8 mouse cellular contexts compared by ENCODE assay signal in genomic region chr13:54589414-54589995, GRCm38 (mm10). TPM values are rescaled to one million over a fixed set of nuclear protein-coding genes. Genes with fewer than 3 reads are reported as not detected.
DNase-seq lines count a peak whose midpoint lies in the region; ATAC-seq and TF ChIP-seq lines count a peak whose summit lies in the region.

No protein-coding gene starts in this region.

- no peaks in the 10 kb centered on the region for H3K9me3 ChIP-seq in heart, embryonic 15.5 days (replicated peaks)
- no peaks in the 10 kb centered on the region for H3K9me3 ChIP-seq in hindbrain, embryonic 13.5 days
- H3K9me3 ChIP-seq in midbrain, embryonic 10.5 days (replicated peaks): no peaks in the 10 kb centered on the region

- ATAC-seq in heart, embryonic 15.5 days (replicated peaks; ENCODE audit: insufficient number of reproducible peaks, insufficient read depth, low FRiP score, low read depth): no peak
- ATAC-seq in Patski: peak; percentile 1
- ATAC-seq in hindbrain, embryonic 13.5 days (ENCODE audit: low FRiP score): peak; percentile 37

- CTCF ChIA-PET in Patski (lab: Charles Lee): no interaction called here

- DNase-seq in heart, adult 8-10 months (ENCODE audit: low spot score): no peak
- no peak for DNase-seq in Patski (ENCODE audit: low read depth, low spot score)
- DNase-seq in midbrain, embryonic 10.5 days (ENCODE audit: low spot score): no peak
- no peak for DNase-seq in adrenal gland, postnatal 14 days
- DNase-seq in cerebellum, postnatal 4 days (ENCODE audit: low spot score in 2 of 2): no peak
- no peak for DNase-seq in gastrocnemius, postnatal 4 days (ENCODE audit: low spot score in 2 of 2)

- peaks cover 29% of the 10 kb centered on the region for H3K36me3 ChIP-seq in heart, embryonic 15.5 days
- H3K36me3 ChIP-seq in hindbrain, embryonic 13.5 days: peaks cover 54% of the 10 kb centered on the region
- H3K36me3 ChIP-seq in midbrain, embryonic 10.5 days: peaks cover 46% of the 10 kb centered on the region

- H3K4me2 ChIP-seq in heart, embryonic 15.5 days: peak overlapping the region; percentile 71
- peak overlapping the region; percentile 85 for H3K4me2 ChIP-seq in hindbrain, embryonic 13.5 days

- H3K27me3 ChIP-seq in heart, embryonic 15.5 days: no peaks in the 10 kb centered on the region
- no peaks in the 10 kb centered on the region for H3K27me3 ChIP-seq in Patski
- no peaks in the 10 kb centered on the region for H3K27me3 ChIP-seq in hindbrain, embryonic 13.5 days
- no peaks in the 10 kb centered on the region for H3K27me3 ChIP-seq in midbrain, embryonic 10.5 days (ENCODE audit: low read depth, poor library complexity, severe bottlenecking)

- 1% methylated on average over 24 of the region's 24 CpGs for WGBS in heart, embryonic 15.5 days
- WGBS in hindbrain, embryonic 13.5 days: 1% methylated on average over 24 of the region's 24 CpGs
- 3% methylated on average over 24 of the region's 24 CpGs for WGBS in midbrain, embryonic 10.5 days

- peaks cover 21% of the 10 kb centered on the region for H3K4me1 ChIP-seq in heart, embryonic 15.5 days (replicated peaks)
- peaks cover 30% of the 10 kb centered on the region for H3K4me1 ChIP-seq in hindbrain, embryonic 13.5 days (replicated peaks)
- H3K4me1 ChIP-seq in midbrain, embryonic 10.5 days: peaks cover 26% of the 10 kb centered on the region

- peak overlapping the region; percentile 79 for H3K9ac ChIP-seq in heart, embryonic 15.5 days
- peak overlapping the region; percentile 74 for H3K9ac ChIP-seq in hindbrain, embryonic 13.5 days

- peak overlapping the region; percentile 90 for H3K27ac ChIP-seq in heart, embryonic 15.5 days
- peak overlapping the region; percentile 94 for H3K27ac ChIP-seq in hindbrain, embryonic 13.5 days
- peak overlapping the region; percentile 87 for H3K27ac ChIP-seq in midbrain, embryonic 10.5 days (replicated peaks)

- peak overlapping the region; percentile 77 for H3K4me3 ChIP-seq in heart, embryonic 15.5 days
- peak overlapping the region; percentile 86 for H3K4me3 ChIP-seq in hindbrain, embryonic 13.5 days
- peak overlapping the region; percentile 93 for H3K4me3 ChIP-seq in midbrain, embryonic 10.5 days

- in situ Hi-C loops in Patski (cut with MboI; ENCODE audit: low pct_unique_long_range_greater_than_20kb): no loop called here

- POLR2A ChIA-PET in Patski (lab: Charles Lee): interaction anchor here (0.9 to 1.8 kb wide), 3 partner anchors 16 to 28 kb away, joined by 3 to 5 read pairs (median 4); no protein-coding TSS in a partner anchor

- TF ChIP-seq CTCF in Patski (IDR thresholded peaks at IDR 0.05): no peak

RNA-seq across cellular contexts. Expression of gene Nop16, which starts 0.4 kb away (rescaled TPM):
- polyA plus RNA-seq in heart, embryonic 15.5 days (2015; fragmentation: Nextera tagmentation; extraction: Ambion mirVana): 45.5 and 52.0 TPM in 2 replicates
- 10 to 100 TPM; 14.5 to 18.3 (median 16.0) TPM for total RNA-seq in heart, adult 8-10 months (2022)
- polyA plus RNA-seq in Patski (2021): 38.0 TPM
- polyA plus RNA-seq in hindbrain, embryonic 13.5 days (2015; fragmentation: Nextera tagmentation; extraction: Ambion mirVana): 53.0 and 53.1 TPM in 2 replicates
- 89.7 and 105 TPM in 2 replicates for polyA plus RNA-seq in midbrain, embryonic 10.5 days (2016; fragmentation: Nextera tagmentation; extraction: Ambion mirVana)
- total RNA-seq in adrenal gland, postnatal 14 days (2021): 56.0 and 60.9 TPM in 2 replicates
- 10 to 100 TPM; 25.6 to 30.0 TPM for total RNA-seq in gastrocnemius, postnatal 4 days (2021)

RNA-seq across cellular contexts. Expression of gene Higd2a, which starts 0.5 kb away (rescaled TPM):
- 246 and 315 TPM in 2 replicates for polyA plus RNA-seq in heart, embryonic 15.5 days (2015; fragmentation: Nextera tagmentation; extraction: Ambion mirVana)
- total RNA-seq in heart, adult 8-10 months (2022): 100 to 1,000 TPM; 178 to 218 (median 190) TPM
- 96.0 TPM for polyA plus RNA-seq in Patski (2021)
- polyA plus RNA-seq in hindbrain, embryonic 13.5 days (2015; fragmentation: Nextera tagmentation; extraction: Ambion mirVana): 232 and 248 TPM in 2 replicates
- 155 and 156 TPM in 2 replicates for polyA plus RNA-seq in midbrain, embryonic 10.5 days (2016; fragmentation: Nextera tagmentation; extraction: Ambion mirVana)
- total RNA-seq in adrenal gland, postnatal 14 days (2021): 260 and 265 TPM in 2 replicates
- total RNA-seq in gastrocnemius, postnatal 4 days (2021): 100 to 1,000 TPM in 1 of 2 experiments, 10 to 100 TPM in 1; 96.9 to 105 TPM

RNA-seq across cellular contexts. Expression of gene Arl10, which starts 14.7 kb away (rescaled TPM):
- polyA plus RNA-seq in heart, embryonic 15.5 days (2015; fragmentation: Nextera tagmentation; extraction: Ambion mirVana): 16.4 and 21.1 TPM in 2 replicates
- 1 to 10 TPM; 4.1 to 6.6 (median 5.0) TPM for total RNA-seq in heart, adult 8-10 months (2022)
- 26.6 TPM for polyA plus RNA-seq in Patski (2021)
- polyA plus RNA-seq in hindbrain, embryonic 13.5 days (2015; fragmentation: Nextera tagmentation; extraction: Ambion mirVana): 76.2 and 77.7 TPM in 2 replicates
- 28.6 and 29.7 TPM in 2 replicates for polyA plus RNA-seq in midbrain, embryonic 10.5 days (2016; fragmentation: Nextera tagmentation; extraction: Ambion mirVana)
- 25.2 and 31.1 TPM in 2 replicates for total RNA-seq in adrenal gland, postnatal 14 days (2021)
- total RNA-seq in gastrocnemius, postnatal 4 days (2021): 1 to 10 TPM; 9.8 TPM

RNA-seq across cellular contexts. Expression of gene Cltb, which starts 21.6 kb away (rescaled TPM):
- polyA plus RNA-seq in heart, embryonic 15.5 days (2015; fragmentation: Nextera tagmentation; extraction: Ambion mirVana): 47.1 and 55.7 TPM in 2 replicates
- total RNA-seq in heart, adult 8-10 months (2022): 100 to 1,000 TPM in 1 of 4 experiments, 10 to 100 TPM in 3; 86.1 to 103 (median 94.1) TPM
- polyA plus RNA-seq in Patski (2021): 33.9 TPM
- polyA plus RNA-seq in hindbrain, embryonic 13.5 days (2015; fragmentation: Nextera tagmentation; extraction: Ambion mirVana): 132 and 135 TPM in 2 replicates
- 18.7 and 24.3 TPM in 2 replicates for polyA plus RNA-seq in midbrain, embryonic 10.5 days (2016; fragmentation: Nextera tagmentation; extraction: Ambion mirVana)
- 70.6 and 80.1 TPM in 2 replicates for total RNA-seq in adrenal gland, postnatal 14 days (2021)
- 10 to 100 TPM; 69.2 to 72.3 TPM for total RNA-seq in gastrocnemius, postnatal 4 days (2021)

RNA-seq across cellular contexts. Expression of gene 4833439L19Rik, which starts 24.3 kb away (rescaled TPM):
- 111 and 124 TPM in 2 replicates for polyA plus RNA-seq in heart, embryonic 15.5 days (2015; fragmentation: Nextera tagmentation; extraction: Ambion mirVana)
- 100 to 1,000 TPM in 1 of 4 experiments, 10 to 100 TPM in 3; 93.5 to 102 (median 96.6) TPM for total RNA-seq in heart, adult 8-10 months (2022)
- polyA plus RNA-seq in Patski (2021): 124 TPM
- polyA plus RNA-seq in hindbrain, embryonic 13.5 days (2015; fragmentation: Nextera tagmentation; extraction: Ambion mirVana): 239 and 245 TPM in 2 replicates
- 215 and 266 TPM in 2 replicates for polyA plus RNA-seq in midbrain, embryonic 10.5 days (2016; fragmentation: Nextera tagmentation; extraction: Ambion mirVana)
- total RNA-seq in adrenal gland, postnatal 14 days (2021): 123 and 131 TPM in 2 replicates
- total RNA-seq in gastrocnemius, postnatal 4 days (2021): 10 to 100 TPM; 87.7 to 93.8 TPM
